Mouse (Mus musculus): ENCODE results near the gene Fhad1.
"Not testable (repeated sequence)": the region's sequence is repeated elsewhere in the genome, so short reads cannot be mapped to it uniquely, and the experiment has no call there.

Gene Fhad1

DNA sequence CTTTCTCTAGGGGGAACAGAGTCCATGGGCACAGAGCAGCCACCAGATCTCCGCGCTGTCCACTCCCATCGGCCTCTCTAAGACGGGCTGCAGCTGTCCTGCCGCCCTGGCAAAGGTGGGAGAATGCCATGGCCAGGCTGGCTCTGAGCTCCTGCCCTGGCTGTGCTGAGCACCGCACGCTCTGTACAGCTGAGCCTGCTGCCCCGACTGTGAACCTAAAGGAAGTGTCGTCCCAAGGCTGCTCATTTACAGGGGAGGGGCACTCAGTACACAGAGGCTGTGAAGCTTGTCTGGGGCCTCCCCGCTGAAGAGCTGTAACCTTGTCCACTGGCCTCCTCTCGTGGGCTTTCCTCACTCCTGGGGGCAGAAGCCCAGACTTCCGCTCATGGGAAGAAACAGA lies 29.6 kb upstream of the Fhad1 start:
- in situ Hi-C loops (cut with MboI, MseI): no loop called here

DNA sequence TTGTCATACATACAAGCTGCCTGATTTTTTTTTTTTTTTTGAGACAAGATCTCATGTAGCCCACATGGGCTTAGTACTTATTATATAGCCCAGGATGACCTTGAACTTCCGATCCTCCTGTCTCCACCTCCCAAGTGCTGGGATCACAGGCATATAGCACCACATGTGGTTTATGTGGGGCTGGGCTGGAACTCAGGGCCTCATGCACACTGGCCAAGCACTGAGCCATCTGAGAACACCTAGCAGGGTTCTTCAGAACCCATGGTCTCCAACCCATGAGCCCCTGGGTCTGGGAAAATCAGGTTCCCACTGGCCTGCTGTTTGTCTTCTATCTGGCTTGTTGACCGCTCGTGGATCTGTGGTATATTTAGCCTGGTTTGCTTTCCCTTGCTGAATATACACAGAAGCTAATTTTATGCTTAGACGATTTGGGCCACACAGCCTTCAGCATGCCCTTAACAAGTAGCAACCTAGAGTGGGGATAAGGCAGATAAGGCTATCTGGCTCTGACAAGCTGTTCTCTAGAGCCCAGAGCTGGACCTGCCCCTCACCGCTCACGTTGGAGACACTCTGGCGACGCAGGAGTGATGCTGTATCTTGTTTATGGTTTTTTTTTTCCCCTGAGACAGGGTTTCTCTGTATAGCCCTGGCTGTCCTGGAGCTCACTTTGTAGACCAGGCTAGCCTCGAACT lies 24.9 kb upstream of the Fhad1 start:
- in situ Hi-C loops (cut with MboI, MseI): no loop called here

DNA sequence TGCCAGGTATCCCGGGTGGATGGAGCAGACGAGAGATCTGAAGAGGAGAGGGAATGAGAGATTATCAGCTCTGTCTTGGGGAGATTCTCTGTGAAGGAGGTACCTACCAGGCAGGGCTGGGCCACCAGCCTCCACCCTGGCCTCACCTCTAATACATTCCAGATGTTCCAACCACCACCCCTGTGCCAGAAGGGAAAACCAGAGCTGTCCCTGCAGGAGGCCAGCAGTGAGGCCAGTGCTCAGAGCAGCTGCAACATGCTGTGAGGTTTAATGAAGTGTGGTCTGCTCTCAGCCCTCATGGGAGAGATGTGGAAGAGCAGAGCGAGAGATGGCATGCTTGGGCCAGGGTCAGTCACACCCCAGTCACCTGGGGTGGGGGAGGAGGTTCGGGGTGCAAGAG lies 23.0 kb upstream of the Fhad1 start:
- in situ Hi-C loops (cut with MboI, MseI): no loop called here

DNA sequence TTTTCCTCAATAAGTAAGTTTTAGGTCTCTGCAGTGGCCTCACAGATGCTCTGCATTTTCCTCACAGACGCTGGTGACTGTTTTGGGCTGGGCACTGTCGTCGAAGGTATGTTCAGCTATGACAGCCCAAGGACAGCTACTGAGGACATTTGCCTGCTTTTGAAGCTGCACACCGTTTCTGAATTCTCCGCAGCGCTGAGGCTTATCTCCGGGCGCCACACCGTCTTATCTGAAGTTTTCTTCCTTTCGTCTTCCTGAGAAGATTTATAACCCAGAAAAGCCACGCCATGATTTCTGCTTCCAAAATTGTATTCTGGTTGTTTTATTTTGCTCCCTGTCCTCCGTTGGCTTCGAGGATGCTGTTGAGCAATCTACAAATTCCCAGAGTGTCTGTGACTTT lies 13.7 kb upstream of the Fhad1 start:
- in situ Hi-C loops (cut with MboI, MseI): no loop called here

DNA sequence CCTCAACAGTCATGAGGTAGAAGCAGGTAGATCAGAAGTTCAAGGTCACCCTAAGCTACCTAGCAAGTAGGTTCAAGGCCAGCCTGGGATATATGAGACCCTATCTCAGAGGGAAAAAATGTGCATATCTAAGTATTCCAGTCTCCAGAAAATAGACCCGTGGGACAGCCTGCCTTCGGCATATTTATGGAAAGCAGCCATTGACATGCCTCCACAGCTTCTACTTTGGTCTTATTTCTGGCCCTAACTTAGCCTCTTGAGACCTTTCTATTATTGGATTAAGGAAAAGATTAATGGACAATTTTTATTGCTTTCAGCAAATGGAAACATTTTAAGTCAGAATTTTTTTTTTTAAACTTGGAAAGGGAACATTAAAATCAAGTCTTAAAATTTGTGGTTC lies 12.1 kb upstream of the Fhad1 start:
- in situ Hi-C loops (cut with MboI, MseI): no loop called here

DNA sequence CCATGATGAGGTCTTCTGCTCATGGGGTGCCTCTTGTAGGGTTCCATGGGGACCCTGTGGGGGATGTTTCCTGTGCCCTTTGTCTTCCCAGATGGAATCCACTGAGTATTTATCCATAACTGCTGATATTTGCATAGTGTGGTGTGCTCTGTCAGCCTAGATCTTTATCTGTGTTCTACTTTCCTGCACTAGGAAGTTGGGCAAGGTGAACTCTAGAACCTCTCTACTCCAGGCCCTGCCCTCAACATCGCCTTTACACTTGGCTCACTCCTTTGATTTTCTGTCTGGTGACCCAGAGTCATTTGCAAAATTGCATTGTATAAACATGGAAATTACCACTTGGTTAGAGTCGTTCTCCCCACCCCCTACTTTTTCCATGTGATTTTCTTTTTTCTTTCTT lies 9.7 kb upstream of the Fhad1 start:
- in situ Hi-C loops (cut with MboI, MseI): no loop called here

DNA sequence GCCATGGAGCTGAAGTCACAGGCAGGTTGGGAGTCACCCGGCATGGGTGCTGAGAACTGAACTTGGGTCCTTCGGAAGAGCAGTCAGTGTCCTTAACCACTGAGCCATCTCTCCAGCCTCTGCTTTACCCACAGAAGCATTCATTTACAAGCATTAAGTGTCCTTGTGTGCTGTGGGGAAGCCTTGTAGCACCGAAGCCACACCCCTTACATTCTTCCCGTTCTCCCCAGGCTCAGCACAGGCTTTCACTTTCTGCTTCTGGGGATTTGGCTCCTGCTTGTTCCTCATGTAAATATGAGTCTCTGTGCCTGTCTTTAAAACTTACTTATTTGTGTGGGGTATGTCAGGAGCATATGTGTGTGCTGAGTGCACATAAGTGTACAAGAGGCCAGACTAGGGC lies 8.3 kb upstream of the Fhad1 start:
- in situ Hi-C loops (cut with MboI, MseI): no loop called here

DNA sequence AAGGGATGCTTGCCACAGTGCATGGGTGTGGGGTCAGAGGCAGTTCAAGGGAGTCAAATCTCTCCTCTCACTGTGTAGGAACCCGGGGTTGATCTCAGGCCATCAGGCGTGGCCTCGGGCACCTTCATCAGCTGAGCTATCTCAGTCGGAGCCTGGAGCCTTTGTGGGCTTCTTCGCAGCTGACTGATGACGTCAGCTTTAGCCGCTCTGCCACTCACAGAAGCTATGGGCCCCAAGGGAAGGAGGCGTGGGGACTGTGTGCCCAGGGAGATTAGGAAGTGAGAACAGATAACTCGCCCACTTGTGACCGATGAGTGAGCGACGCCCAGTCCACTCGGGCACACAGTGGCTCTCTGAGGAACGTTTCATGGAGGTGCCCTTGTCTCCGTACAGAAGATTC lies 2.8 kb upstream of the Fhad1 start:
- in situ Hi-C loops (cut with MboI, MseI): no loop called here

DNA sequence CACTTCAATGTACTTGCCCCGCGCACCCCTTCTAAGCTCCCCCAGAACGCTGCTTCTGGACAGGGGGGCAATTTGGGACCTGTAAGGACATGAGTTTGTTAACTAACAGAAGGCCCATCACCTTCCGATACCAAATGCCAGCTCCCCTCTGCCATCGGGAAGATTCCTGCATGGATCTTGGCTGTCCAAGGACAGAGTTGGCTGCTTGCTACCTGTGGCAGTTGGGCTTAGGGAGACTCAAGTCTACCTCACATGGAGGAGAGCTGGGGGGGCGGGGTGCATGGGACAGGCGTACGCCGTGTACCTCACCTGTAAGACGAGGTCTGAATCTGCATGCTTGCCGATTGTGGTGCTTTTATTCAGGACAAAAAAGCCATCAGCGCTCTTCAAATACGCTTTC lies 3.6 kb downstream of the Fhad1 start:
- in situ Hi-C loops (cut with MboI, MseI): no loop called here

DNA sequence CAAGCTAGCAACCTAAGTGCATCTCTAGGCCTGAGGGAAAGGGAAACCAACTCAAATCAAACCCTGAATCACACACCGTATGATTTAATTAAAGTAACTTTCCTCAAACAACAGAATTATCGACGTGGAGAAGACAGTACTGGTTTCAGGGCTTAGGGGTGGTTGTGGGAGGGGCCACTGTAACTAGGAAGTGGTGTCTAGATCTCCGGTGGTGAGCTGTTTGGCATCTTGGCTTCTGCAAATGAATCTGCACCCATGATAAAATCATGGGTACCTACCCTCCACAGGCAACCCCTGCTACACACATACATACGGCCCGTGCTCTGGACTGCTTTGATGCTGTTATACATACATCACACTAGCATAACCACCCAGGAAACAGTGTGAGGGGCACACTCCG lies 4.4 kb downstream of the Fhad1 start:
- in situ Hi-C loops (cut with MboI, MseI): no loop called here

DNA sequence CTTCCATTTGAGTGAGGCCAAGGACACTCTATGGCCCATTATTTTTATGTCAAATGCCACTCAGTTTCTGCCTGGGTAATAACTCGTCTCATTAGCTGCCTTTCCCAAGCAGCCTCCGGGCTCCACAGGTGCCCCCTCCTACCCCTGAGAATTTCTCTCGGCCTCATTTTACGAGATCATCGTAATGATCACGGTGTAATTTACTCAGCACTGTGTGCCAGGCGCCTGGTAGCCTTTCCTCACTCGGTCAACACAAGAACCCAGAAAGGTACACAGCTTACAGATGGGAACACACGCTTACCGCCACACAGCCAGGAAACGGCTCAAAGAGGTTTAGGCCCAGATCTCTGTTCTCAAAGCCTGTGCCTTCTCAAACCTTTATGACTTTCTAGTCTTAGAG lies 6.7 kb downstream of the Fhad1 start:
- in situ Hi-C loops (cut with MboI, MseI): loop anchor here (10.0 kb wide), 1 partner anchor 137 kb away; no protein-coding TSS in a partner anchor

DNA sequence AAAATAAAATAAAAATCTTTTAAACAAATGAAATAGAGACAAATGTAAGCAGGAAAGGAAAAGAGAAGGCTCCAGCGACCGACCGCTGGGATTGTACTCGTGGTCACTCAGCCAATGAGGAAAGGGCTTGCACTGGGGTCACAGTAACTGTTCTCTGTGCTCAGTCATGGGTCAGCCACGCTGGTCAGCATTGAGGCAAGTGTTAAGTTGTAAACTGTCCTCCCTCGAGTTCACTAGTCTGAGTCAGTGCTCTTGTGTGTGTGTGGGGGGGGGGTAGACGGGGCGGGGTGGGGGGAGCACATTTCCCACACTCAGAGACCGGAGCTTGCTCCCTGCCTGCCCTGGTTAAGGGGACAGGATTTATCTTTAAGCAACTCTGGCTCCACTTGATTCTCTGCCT lies 14.3 kb downstream of the Fhad1 start:
- in situ Hi-C loops (cut with MboI, MseI): loop anchor here (10.0 kb wide), 1 partner anchor 144 kb away; no protein-coding TSS in a partner anchor

DNA sequence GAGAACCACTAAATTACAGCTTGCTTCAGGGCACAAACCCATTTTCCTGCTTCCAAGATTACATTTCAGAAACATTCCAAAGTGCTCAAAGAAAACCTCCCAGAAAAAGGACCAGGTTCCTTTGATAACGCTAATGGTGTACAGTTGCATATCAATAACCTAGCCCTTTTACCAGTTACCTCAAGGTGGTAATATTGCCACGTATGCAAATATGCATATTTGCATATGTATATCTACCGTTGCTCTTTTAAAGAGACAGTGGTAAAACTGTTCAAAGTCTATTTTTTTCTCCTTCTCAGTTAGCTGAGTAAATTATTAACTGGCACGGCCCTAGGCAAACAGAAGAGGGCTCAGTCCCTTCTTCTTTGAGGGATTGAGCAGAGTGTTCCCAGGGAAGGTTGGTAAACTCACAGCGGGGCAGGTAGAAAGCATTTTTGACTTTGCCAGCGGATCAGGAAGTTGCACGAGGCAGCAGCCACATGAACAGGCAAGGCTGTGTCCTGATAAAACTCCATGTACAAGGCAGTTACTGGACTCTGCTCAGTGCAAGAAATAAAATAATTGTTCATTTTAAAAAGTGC lies 15.3 kb downstream of the Fhad1 start:
- in situ Hi-C loops (cut with MboI, MseI): loop anchor here (10.0 kb wide), 1 partner anchor 145 kb away; no protein-coding TSS in a partner anchor

DNA sequence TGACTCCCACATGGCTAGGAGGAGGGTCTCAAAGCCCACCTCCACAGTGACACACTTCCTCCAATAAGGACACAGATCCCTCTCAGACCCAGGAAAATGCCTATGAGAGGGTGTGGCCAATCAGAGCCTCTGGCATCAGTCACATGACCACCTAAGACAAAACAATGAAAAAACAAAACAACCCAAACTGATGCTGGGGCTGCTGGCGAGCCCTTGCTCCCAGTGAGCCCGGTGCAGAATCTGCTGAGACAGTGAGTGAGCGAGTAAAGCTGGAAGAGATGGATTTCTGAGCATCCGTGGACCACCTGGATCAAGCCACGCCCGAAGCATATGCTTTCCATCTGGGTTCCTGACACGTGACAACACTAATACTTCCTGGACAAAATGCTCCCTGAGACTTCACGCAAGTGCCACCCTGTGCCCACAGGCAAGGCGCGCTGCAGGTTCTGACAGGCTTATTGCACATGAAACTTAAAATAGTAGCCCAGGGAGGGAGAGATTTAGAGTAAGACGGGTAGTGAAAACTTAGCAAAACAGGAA lies 16.5 kb downstream of the Fhad1 start:
- in situ Hi-C loops (cut with MboI, MseI): no loop called here

DNA sequence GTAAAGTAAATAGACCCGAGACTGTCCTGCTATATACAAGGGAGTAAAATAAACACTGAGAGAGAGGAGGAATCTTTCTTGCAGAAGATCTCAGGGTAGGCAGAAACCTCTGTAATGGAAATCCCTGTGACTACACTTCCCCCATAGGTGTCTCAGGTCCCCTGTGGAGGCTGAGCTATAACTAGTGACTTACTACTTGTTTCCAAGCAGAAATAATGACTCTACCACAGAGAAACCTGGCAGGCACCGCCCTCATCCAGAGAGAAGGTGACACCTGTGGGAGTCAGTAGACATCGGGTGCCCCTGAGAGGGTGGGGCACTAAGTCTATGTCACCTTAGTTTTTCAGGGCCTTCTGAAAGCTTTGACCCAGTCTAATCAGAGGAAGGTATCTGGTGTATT lies 18.0 kb downstream of the Fhad1 start:
- in situ Hi-C loops (cut with MboI, MseI): no loop called here

DNA sequence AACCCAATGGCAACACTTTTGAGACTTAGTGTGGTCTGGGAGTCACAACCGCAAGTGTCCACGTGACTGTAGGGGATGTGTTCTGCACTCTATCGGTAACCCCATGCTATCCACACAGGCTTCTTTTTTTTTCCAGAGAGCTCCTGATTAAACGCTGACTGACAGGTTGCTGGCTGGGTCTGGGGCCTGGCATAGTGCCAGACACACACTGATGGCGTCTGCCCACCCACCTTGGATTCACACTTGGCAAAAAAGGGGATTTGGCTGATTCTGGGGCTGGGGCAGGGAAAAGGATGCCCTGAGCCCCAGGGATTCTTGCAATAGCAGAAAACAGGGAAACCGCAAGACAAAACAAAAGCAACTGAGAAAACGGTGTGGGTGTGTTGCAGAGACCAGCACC lies 18.8 kb downstream of the Fhad1 start:
- in situ Hi-C loops (cut with MboI, MseI): no loop called here

DNA sequence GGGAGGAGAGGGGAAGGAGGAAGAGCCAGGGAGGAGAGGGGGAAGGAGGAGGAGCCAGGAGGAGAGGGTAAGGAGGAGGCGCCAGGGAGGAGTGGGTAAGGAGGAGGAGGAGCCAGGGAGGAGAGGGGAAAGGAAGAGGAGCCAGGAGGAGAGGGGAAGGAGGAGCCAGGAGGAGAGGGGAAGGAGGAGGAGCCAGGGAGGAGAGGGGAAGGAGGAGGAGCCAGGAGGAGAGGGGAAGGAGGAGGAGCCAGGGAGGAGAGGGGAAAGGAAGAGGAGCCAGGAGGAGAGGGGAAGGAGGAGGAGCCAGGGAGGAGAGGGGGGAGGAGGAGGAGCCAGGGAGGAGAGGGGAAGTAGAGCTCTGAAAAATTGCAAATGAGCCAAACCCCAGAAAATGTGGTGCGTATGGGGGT lies 20.8 kb downstream of the Fhad1 start:
- in situ Hi-C loops (cut with MboI, MseI): not testable (repeated sequence)

DNA sequence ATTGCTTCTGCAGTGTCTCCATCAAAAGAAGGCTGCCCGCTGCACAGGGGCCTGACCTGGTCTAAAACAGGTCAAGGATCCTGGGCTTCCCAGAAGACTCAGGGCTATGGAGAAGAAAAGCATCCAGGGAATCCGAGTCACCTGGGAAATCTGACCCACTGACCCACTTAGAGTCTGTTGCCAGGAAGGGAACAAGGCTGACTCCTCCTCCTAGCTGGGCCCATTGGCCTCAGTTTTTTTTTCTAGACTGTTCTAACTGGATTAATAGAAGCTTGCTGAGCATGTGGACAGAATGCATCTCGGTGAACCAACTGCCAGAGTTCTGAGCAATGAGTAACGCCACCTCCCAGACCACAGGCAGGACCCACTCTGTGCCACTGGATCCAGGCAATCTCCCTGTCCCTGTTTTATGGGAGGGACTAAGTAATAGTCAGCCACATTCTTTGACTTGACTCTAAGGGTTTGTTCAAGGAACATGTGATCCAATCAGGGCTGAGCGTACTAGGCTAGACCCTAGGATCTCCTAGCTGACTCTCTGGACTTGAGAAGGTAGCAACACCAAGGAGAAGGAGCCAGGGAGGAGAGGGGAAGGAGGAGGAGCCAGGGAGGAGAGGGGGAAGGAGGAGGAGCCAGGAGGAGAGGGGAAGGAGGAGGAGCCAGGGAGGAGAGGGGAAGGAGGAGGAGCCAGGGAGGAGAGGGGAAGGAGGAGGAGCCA lies 21.4 kb downstream of the Fhad1 start:
- in situ Hi-C loops (cut with MboI, MseI): no loop called here

DNA sequence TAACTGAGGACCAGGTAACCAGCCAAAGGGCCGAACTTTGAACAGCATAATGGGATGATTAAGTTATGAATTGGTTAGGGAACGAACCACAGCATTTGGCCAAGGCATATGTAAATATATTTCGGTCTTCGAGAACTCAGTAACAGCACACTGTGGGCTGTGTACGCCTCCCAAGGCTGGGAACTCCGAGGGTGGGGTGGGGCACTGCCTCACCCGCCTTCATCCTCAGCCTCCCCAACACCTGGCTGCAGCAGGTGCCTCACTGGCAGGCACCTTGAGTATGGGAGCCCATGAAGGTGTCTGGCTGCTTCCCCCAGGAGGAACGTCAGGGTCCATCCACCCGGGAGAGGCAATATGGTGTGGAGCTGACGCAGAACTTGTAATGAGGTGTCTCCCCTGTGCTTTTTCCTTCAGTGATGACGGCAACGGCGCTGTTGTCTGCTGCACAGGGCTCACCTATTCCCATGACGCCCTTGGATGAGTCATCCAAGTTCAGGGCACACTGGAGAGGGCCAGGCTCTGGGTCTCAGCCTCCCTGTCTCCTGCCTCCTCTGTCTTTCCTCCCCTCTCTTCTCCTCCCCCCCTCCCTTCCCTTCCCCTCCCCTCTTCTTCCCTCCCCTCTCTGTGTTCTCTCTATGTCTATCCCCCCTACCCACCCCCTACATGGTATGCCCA lies 22.2 kb downstream of the Fhad1 start:
- in situ Hi-C loops (cut with MboI, MseI): no loop called here

DNA sequence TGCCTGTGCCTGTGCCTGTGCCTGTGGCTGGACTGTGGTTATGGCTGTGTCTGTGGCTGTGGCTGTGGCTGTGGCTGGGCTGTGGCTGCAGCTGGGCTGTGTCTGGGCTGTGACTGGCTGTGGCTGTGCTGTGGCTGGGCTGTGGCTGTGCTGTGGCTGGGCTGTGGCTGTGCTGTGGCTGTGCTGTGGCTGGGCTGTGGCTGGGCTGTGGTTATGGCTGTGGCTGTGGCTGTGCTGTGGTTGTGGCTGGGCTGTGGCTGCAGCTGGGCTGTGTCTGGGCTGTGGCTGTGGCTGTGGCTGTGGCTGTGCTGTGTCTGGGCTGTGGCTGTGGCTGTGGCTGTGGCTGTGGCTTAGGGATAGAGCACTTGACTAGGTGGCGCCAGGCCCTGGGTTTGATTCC lies 26.7 kb downstream of the Fhad1 start:
- in situ Hi-C loops (cut with MboI, MseI): no loop called here

DNA sequence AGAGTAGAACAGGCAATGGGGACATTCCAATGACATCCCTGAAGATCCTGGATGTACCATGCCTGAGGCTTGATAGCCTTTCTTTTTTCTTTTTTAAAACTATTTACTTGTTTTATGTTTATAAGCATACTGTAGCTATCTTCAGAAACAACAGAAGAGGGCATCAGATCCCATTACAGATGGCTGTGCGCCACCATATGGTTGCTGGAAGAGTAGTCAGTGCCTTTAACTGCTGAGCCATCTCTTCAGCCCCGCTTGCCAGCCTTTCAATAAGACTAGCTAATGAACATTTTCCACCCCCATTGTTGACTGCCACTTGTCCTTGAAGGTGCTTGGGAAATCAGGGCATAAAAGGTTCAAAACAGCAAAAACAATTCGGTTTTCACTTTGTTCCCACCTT lies 31.2 kb downstream of the Fhad1 start:
- in situ Hi-C loops (cut with MboI, MseI): no loop called here

DNA sequence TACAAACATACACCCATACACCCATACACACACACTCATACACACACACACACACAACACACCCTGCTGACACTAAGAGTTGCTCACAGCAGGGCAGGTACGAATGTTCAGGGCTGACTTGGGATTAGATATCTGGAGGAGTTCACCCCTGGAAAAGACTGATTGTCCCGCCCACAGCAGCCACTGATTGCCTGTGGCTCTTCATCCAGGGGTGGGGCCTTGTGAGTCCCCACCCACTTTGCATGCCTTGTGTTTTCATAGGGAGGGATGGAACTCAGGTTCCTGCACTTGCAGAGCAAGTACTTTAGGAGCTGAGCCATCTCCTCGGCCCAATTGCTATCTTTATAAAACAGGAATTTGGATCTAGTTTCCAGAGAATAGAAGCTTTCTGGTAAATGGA lies 33.4 kb downstream of the Fhad1 start:
- in situ Hi-C loops (cut with MboI, MseI): no loop called here

All from T-helper 2 cell (primary cell).